Mouse (Mus musculus) intestine, embryonic 16.5 days (tissue): ENCODE results near the gene Npc2. TPM values are rescaled to one million over a fixed set of nuclear protein-coding genes. Genes with fewer than 3 reads are reported as not detected.

Source experiments
- ATAC-seq: fragments of 200-750 bp; cut with Nextera tagmentation; 2 replicates; pipeline ENCODE4 v1.8.0; 2017; ENCODE audit warnings: moderate TSS enrichment, moderate library complexity
- H3K27ac ChIP-seq: fragments of 300-500 bp; sonication (generic); 2 replicates; pipeline ENCODE4 v1.5.1; 2014; ENCODE audit warnings: mild to moderate bottlenecking, low read length
- H3K27me3 ChIP-seq: fragments of 300-500 bp; sonication (generic); replicated peaks from 2 replicates; pipeline ENCODE4 v1.6.1; 2014; ENCODE audit warnings: low read length, control low read depth, mixed read lengths; ENCODE audit not compliant: control insufficient read depth, insufficient read depth
- H3K36me3 ChIP-seq: fragments of 300-500 bp; sonication (generic); 2 replicates; pipeline ENCODE4 v1.6.1; 2014; ENCODE audit warnings: low read length, control low read depth; ENCODE audit not compliant: control insufficient read depth, insufficient read depth
- H3K4me1 ChIP-seq: fragments of 300-500 bp; sonication (generic); 2 replicates; pipeline ENCODE4 v1.6.1; 2014; ENCODE audit warnings: low read length, control low read depth, mixed read lengths; ENCODE audit not compliant: control insufficient read depth, insufficient read depth
- H3K4me2 ChIP-seq: fragments of 300-500 bp; sonication (generic); 2 replicates; pipeline ENCODE4 v1.6.1; 2014; ENCODE audit warnings: low read depth, low read length, control low read depth
- H3K4me3 ChIP-seq: fragments of 300-500 bp; sonication (generic); 2 replicates; pipeline ENCODE4 v1.5.1; 2014; ENCODE audit warnings: mild to moderate bottlenecking, low read length
- H3K9ac ChIP-seq: fragments of 300-500 bp; sonication (generic); 2 replicates; pipeline ENCODE4 v1.6.1; 2014; ENCODE audit warnings: low read depth, low read length
- H3K9me3 ChIP-seq: fragments of 300-500 bp; sonication (generic); 2 replicates; pipeline ENCODE4 v1.6.1; 2016; ENCODE audit warnings: low read length, control low read depth; ENCODE audit not compliant: control insufficient read depth
- WGBS: fragments of 180-500 bp; shearing (Covaris S2); extraction: QIAGEN DNeasy Blood & Tissue Kit; methylation state at CpG from one replicate; pipeline ENCODE4 v1.1.7; 2014; 5-methylcytosine and 5-hydroxymethylcytosine counted together
- polyA plus RNA-seq: library from polyadenylated mRNA; unstranded; fragments of >200 nt; fragmentation: Nextera tagmentation; extraction: Ambion mirVana; gene quantifications from 2 replicates; pipeline ENCODE4 v1.2.1, GENCODE M21; 2015

Gene Npc2
- 88.4 and 93.4 TPM in 2 replicates for polyA plus RNA-seq

- H3K9me3 ChIP-seq: no peaks in the 10 kb centered on the region
- peak within 1 kb of the TSS; percentile 86 for H3K4me2 ChIP-seq
- peaks cover 21% of the 10 kb centered on the region for H3K4me1 ChIP-seq
- H3K27me3 ChIP-seq: no peaks in the 10 kb centered on the region
- peak within 1 kb of the TSS; percentile 96 for H3K27ac ChIP-seq
- no peaks in the 10 kb centered on the region; the same call in 1 of the 2 replicates for H3K36me3 ChIP-seq
- peak within 1 kb of the TSS; percentile 89 for H3K9ac ChIP-seq
- ATAC-seq: peak; percentile 100
- peak within 1 kb of the TSS; percentile 73 for H3K4me3 ChIP-seq
- under 1% methylated on average over 50 of the region's 50 CpGs for WGBS
These were observed at the start of gene Npc2, which contains the start of gene Isca2 for GRCm38 (mm10) chr12:84772726-84773441. Npc2 (minus strand) TSS chr12:84773152. Isca2 (plus strand) TSS chr12:84773251.

GRCm38 (mm10) chr12:84819236-84820168, 46.5 kb upstream of the Npc2 start:
- ATAC-seq: no peak
- Histone ChIP-seq H3K36me3 (no peaks in the 10 kb centered on the region), H3K27me3 (no peaks in the 10 kb centered on the region), H3K4me1 (no peaks in the 10 kb centered on the region), H3K9ac (no peak overlapping the region), H3K4me3 (no peak overlapping the region), H3K27ac (no peak overlapping the region), H3K9me3 (no peaks in the 10 kb centered on the region), H3K4me2 (no peak overlapping the region)
- WGBS: 84% methylated on average over 13 of the region's 13 CpGs

DNA sequence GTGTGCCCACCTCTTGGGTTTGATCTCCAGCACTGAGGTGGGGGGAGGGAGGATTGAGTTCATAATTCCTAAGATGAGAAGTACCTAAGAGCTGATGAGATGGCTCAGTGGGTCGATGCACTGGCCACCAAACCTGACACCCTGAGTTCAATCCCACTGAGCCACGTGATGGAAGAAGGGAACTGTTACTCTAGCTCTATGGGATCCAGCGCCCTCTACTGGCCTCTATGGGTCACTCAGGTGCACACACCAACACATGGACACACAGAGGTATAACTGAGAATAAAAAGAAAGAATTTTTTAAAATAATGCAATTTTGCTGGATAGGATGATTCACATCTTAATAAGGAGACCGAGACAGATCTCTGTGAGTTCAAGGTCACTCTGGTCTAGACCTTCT, 45.5 kb upstream of the Npc2 start:
- Histone ChIP-seq H3K27ac (no peak overlapping the region), H3K36me3 (no peaks in the 10 kb centered on the region), H3K27me3 (no peaks in the 10 kb centered on the region), H3K9me3 (no peaks in the 10 kb centered on the region), H3K4me3 (no peak overlapping the region), H3K9ac (no peak overlapping the region), H3K4me1 (no peaks in the 10 kb centered on the region), H3K4me2 (no peak overlapping the region)
- WGBS: 71% methylated on average over 4 of the region's 4 CpGs
- ATAC-seq: no peak

GRCm38 (mm10) chr12:84814663-84815325, 41.8 kb upstream of the Npc2 start:
- WGBS: 57% methylated on average over 3 of the region's 3 CpGs
- Histone ChIP-seq H3K27me3 (no peaks in the 10 kb centered on the region), H3K9ac (no peak overlapping the region), H3K27ac (no peak overlapping the region), H3K4me3 (no peak overlapping the region), H3K4me2 (no peak overlapping the region), H3K9me3 (no peaks in the 10 kb centered on the region), H3K36me3 (no peaks in the 10 kb centered on the region), H3K4me1 (no peaks in the 10 kb centered on the region)
- no peak for ATAC-seq

DNA sequence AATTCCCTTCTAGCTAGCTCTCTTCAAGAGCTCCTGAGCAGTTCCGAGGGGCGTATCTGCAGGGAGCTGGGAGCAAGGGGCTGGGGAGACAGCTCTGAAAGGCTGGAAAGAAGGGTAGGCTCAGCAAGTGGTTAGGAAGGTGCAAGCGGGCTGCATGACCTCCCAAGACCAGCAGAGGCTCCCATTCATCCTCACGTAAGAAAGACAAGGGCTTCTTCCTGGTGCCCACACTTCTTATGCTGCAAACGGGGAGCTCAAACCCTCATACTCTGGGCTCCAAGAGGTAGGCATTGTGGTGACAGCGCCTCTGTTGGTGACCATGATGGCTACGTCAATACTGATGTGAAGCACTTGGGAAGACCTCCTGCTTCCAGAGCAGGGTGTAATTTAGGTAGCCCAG, 40.8 kb upstream of the Npc2 start:
- WGBS: 48% methylated on average over 7 of the region's 7 CpGs

GRCm38 (mm10) chr12:84812004-84812403, 39.1 kb upstream of the Npc2 start:
- H3K27me3 ChIP-seq: no peaks in the 10 kb centered on the region
- 55% methylated on average over 3 of the region's 3 CpGs for WGBS
- H3K36me3 ChIP-seq: no peaks in the 10 kb centered on the region
- no peak overlapping the region for H3K4me2 ChIP-seq
- H3K9ac ChIP-seq: no peak overlapping the region
- no peaks in the 10 kb centered on the region for H3K9me3 ChIP-seq
- H3K27ac ChIP-seq: no peak overlapping the region
- peaks cover under 1% of the 10 kb centered on the region; the same call in 1 of the 2 replicates for H3K4me1 ChIP-seq
- H3K4me3 ChIP-seq: no peak overlapping the region
- ATAC-seq: no peak

More for the DNA sequence above, 40.8 kb upstream of the Npc2 start:
- no peak overlapping the region for H3K4me2 ChIP-seq
- H3K36me3 ChIP-seq: no peaks in the 10 kb centered on the region
- H3K4me1 ChIP-seq: no peaks in the 10 kb centered on the region
- H3K4me3 ChIP-seq: no peak overlapping the region
- H3K9me3 ChIP-seq: no peaks in the 10 kb centered on the region
- H3K9ac ChIP-seq: no peak overlapping the region
- no peak overlapping the region for H3K27ac ChIP-seq
- ATAC-seq: no peak
- no peaks in the 10 kb centered on the region for H3K27me3 ChIP-seq

DNA sequence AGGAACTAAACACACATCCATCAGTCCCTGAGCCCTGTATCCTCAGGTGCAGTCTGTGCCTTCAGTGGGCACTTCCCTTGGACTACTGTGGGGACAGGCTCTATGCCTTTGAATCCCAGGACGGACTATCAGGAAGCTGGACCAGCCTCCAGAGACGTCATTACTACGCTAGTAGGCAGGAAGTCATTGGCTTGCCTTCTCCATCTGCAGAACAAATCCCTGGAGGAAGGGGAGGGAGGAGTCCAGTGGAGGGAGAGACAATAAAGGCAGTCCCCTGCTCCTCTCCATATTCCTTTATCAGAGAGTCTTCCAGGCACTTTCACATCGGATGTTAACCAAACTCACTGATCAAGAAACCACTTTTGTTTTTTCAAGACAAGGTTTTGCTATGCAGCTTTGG, 38.6 kb upstream of the Npc2 start:
- H3K4me2 ChIP-seq: no peak overlapping the region
- H3K9ac ChIP-seq: no peak overlapping the region
- no peaks in the 10 kb centered on the region for H3K9me3 ChIP-seq
- 52% methylated on average over 4 of the region's 4 CpGs for WGBS
- peaks cover 6% of the 10 kb centered on the region for H3K4me1 ChIP-seq
- no peak overlapping the region for H3K27ac ChIP-seq
- H3K27me3 ChIP-seq: no peaks in the 10 kb centered on the region
- no peak overlapping the region for H3K4me3 ChIP-seq
- ATAC-seq: no peak
- H3K36me3 ChIP-seq: no peaks in the 10 kb centered on the region

- no peak for ATAC-seq
- peaks cover 11% of the 10 kb centered on the region for H3K4me1 ChIP-seq
- H3K27ac ChIP-seq: no peak overlapping the region
- H3K9me3 ChIP-seq: no peaks in the 10 kb centered on the region
- H3K27me3 ChIP-seq: no peaks in the 10 kb centered on the region
- no peak overlapping the region for H3K4me3 ChIP-seq
- no peaks in the 10 kb centered on the region for H3K36me3 ChIP-seq
- no peak overlapping the region for H3K4me2 ChIP-seq
- 62% methylated on average over 1 of the region's 1 CpGs for WGBS
- H3K9ac ChIP-seq: no peak overlapping the region
These were observed 37.9 kb upstream of the Npc2 start for GRCm38 (mm10) chr12:84810810-84811209.

- no peak for ATAC-seq
- no peak overlapping the region for H3K4me3 ChIP-seq
- H3K4me2 ChIP-seq: no peak overlapping the region
- H3K27ac ChIP-seq: no peak overlapping the region
- H3K9ac ChIP-seq: no peak overlapping the region
- H3K9me3 ChIP-seq: no peaks in the 10 kb centered on the region
- no peaks in the 10 kb centered on the region for H3K36me3 ChIP-seq
- WGBS: 79% methylated on average over 6 of the region's 6 CpGs
- peaks cover 21% of the 10 kb centered on the region for H3K4me1 ChIP-seq
- no peaks in the 10 kb centered on the region for H3K27me3 ChIP-seq
These were observed 36.1 kb upstream of the Npc2 start for GRCm38 (mm10) chr12:84809033-84809432.
